Mouse (Mus musculus): ENCODE measurements at regions not wholly inside any gene's neighbourhood (a gene's known extent, or its start where the extent isn't known, plus 50 kb on each side); places are given as distances from the start of the nearest gene placed in this dataset.

GRCm38 (mm10) chr13:110485515-110485914 lies 90.7 kb downstream of the Plk2 start:
- TF ChIP-seq POLR2A (IDR thresholded peaks at IDR 0.05; ENCODE audit: insufficient read length, low read depth), result no peak
- TF ChIP-seq REST (IDR thresholded peaks at IDR 0.05; ENCODE audit: insufficient read depth, insufficient read length), result no peak
- TF ChIP-seq CEBPB (IDR thresholded peaks at IDR 0.05; ENCODE audit: insufficient read depth, poor library complexity, severe bottlenecking), result no peak
- TF ChIP-seq TCF12 (IDR thresholded peaks at IDR 0.05; ENCODE audit: insufficient read depth, poor library complexity, severe bottlenecking), result no peak

All from myocyte (in vitro differentiated cells).